Mouse (Mus musculus) heart, adult 2 months (tissue): ENCODE measurements around the gene Itpa.

ENCODE experiments used
- CTCF ChIP-seq: fragments of 200-600 bp; IDR thresholded peaks from 2 replicates; pipeline ENCODE4 v1.8.1; 2022; ENCODE audit warnings: antibody characterized with exemption, mild to moderate bottlenecking, moderate library complexity
- EP300 ChIP-seq: fragments of 200-500 bp; IDR thresholded peaks from 2 replicates; pipeline ENCODE4 v1.6.1; 2011; ENCODE audit warnings: low read depth, low read length, control low read depth; ENCODE audit not compliant: insufficient read depth
- POLR2A ChIP-seq: fragments of 200-500 bp; IDR thresholded peaks from 2 replicates; pipeline ENCODE4 v1.6.1; 2011; ENCODE audit warnings: mild to moderate bottlenecking, low read depth, low read length, control low read depth; ENCODE audit not compliant: insufficient read depth

DNA sequence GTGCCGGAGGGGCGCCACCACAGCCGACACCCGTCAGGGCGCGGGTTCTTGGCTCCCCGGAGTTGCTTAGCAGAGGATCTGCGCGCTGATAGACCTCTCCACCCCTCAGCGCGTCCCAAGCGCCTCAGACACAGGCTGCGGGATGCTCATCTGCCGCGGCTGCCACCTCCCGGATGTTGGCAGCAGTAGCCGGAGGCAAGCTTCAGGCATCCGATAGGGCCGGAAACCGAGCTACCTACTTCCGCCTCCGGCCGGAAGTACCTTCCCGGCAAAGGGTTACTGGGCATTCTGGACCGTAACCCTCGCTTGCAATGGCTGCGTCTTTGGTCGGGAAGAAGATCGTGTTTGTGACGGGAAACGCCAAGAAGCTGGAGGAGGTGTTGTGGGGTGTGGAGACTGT lies at the start of gene Itpa:
- TF ChIP-seq CTCF (peak; percentile 68), EP300 (peak; percentile 71; the same call in 1 of the 2 replicates), POLR2A (peak; percentile 87)
